Mouse (Mus musculus) brown adipose tissue, adult 24 weeks (tissue): Measurements from ENCODE around the gene Exo1. TPM values are rescaled to one million over a fixed set of nuclear protein-coding genes. Genes with fewer than 3 reads are reported as not detected.

Experiments
- H3K27ac ChIP-seq: fragments of 200-500 bp; replicated peaks from 2 replicates; pipeline ENCODE4 v1.5.1; 2012; ENCODE audit warnings: low read depth, mild to moderate bottlenecking, low read length
- H3K4me1 ChIP-seq: fragments of 200-500 bp; 2 replicates; pipeline ENCODE4 v1.6.1; 2012; ENCODE audit warnings: low read length, mixed read lengths; ENCODE audit not compliant: control insufficient read depth, insufficient read depth, insufficient read length
- H3K4me3 ChIP-seq: fragments of 200-500 bp; 2 replicates; pipeline ENCODE4 v1.5.1; 2012; ENCODE audit warnings: low read depth, mild to moderate bottlenecking, low read length, moderate library complexity; ENCODE audit not compliant: insufficient read depth
- polyA plus RNA-seq: library from polyadenylated mRNA; stranded (reverse); fragments of >200 nt; gene quantifications from 2 replicates; pipeline ENCODE4 v1.2.4, GENCODE M21; 2012; ENCODE audit not compliant: missing spikeins, insufficient read depth, insufficient read length

Gene Exo1
- polyA plus RNA-seq, 1 experiment: not detected

GRCm38 (mm10) chr1:175923848-175924787 is 43.7 kb downstream of the Exo1 start:
- H3K27ac ChIP-seq: no peak overlapping the region
- no peak overlapping the region for H3K4me3 ChIP-seq
- no peaks in the 10 kb centered on the region for H3K4me1 ChIP-seq

DNA sequence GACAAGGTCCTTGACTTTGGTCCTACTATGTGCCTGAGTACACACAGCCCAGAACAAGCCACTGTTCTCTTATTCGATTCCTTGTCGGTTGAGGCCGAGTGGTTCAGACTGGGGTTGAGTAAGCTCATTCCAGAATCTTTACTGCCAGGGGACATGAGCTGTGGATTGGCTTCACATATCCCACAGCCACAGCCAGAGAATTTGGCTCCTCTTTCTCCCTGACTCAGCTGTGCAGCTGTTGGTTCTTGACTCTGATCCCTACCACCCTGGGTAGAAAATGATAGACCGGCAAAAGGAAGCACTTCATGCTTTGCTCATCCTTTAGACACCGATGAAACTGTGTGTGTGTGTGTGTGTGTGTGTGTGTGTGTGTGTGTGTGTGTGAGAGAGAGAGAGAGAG is 51.0 kb downstream of the Exo1 start:
- H3K27ac ChIP-seq: no peak overlapping the region

GRCm38 (mm10) chr1:175936282-175936737 is 55.9 kb downstream of the Exo1 start:
- Histone ChIP-seq H3K27ac (no peak overlapping the region), H3K4me1 (no peaks in the 10 kb centered on the region), H3K4me3 (no peak overlapping the region)

More for the DNA sequence above, 51.0 kb downstream of the Exo1 start:
- no peaks in the 10 kb centered on the region for H3K4me1 ChIP-seq
- H3K4me3 ChIP-seq: no peak overlapping the region

DNA sequence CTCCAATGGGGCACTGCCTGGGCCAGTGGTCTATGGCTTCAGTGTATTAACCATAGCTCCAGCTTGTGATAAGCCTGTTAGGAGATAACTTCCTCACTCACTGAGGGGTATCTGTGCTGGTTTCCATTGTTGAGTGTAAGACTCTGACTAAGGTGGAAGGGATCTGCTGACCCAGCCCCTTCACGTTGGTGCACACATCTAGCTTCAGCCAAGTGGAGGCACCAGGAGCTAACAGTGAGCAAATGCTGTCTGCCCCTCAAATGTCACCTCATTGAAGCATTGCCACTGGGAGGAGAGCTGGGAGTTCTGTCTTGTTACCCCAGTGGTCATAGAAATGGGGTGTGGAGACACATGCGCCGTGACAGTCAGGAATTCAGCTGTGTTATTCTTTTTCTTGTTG is 58.4 kb downstream of the Exo1 start:
- Histone ChIP-seq H3K4me1 (no peaks in the 10 kb centered on the region), H3K4me3 (no peak overlapping the region), H3K27ac (no peak overlapping the region)

DNA sequence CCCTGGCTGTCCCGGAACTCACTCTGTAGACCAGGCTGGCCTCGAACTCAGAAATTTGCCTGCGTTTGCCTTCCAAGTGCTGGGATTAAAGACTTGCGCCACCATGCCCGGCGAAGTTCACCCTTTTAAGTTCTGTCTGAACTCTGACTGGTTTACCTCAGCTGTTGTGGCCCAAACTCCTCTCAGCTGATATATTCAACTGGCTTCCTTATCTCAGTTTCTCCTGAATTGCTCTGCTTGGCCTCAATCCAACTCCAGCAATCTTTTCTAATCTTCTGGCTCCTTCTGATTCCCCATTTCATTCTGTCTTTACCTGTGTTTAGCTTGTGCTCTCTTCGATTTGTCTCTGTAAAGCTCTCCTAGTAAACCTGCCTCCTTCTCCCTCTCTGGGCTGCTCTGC is 62.8 kb downstream of the Exo1 start:
- H3K4me1 ChIP-seq: no peaks in the 10 kb centered on the region
- H3K27ac ChIP-seq: no peak overlapping the region
- no peak overlapping the region for H3K4me3 ChIP-seq

- Histone ChIP-seq H3K4me1 (no peaks in the 10 kb centered on the region), H3K4me3 (no peak overlapping the region), H3K27ac (no peak overlapping the region)
These were observed 66.4 kb downstream of the Exo1 start for GRCm38 (mm10) chr1:175946718-175947315.

GRCm38 (mm10) chr1:175950421-175950820 is 70.0 kb downstream of the Exo1 start:
- Histone ChIP-seq H3K27ac (no peak overlapping the region), H3K4me3 (no peak overlapping the region), H3K4me1 (no peaks in the 10 kb centered on the region)

DNA sequence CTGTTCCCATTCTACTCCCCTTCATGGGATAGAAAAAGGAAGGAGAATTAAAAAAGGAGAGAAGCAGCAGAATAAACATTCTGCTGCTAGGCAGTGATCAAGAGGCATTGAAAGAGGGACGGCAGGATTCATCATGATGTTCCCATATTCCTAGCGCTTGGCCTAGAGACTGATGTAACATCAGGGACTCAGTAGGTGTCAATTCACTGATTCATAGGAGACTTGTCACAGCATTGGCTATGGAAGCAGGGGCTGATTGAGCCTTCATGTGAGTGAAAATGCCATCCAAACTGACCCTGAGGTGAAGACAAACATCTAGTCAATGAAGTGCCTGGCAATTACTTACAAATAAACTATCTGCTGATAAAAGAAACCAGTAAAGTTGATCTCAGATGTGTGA is 70.5 kb downstream of the Exo1 start:
- H3K4me3 ChIP-seq: no peak overlapping the region
- H3K27ac ChIP-seq: no peak overlapping the region
- no peaks in the 10 kb centered on the region for H3K4me1 ChIP-seq

- H3K4me1 ChIP-seq: no peaks in the 10 kb centered on the region
- H3K27ac ChIP-seq: no peak overlapping the region
- no peak overlapping the region for H3K4me3 ChIP-seq
These were observed 81.4 kb downstream of the Exo1 start for GRCm38 (mm10) chr1:175961786-175962185.

Other genes starting within 250 kb of the Exo1 start
- gene Opn3, start 187.8 kb upstream of the Exo1 start, polyA plus RNA-seq: 1.7 and 1.8 TPM in 2 replicates
- gene Chml, start 187.7 kb upstream of the Exo1 start, polyA plus RNA-seq: 2.4 and 2.9 TPM in 2 replicates
- gene Wdr64, start 182.0 kb upstream of the Exo1 start, polyA plus RNA-seq: not detected in 2 replicates
- gene Gm38100, start 39.7 kb downstream of the Exo1 start, polyA plus RNA-seq: not detected in 2 replicates
- gene Rbm8a2, start 98.5 kb downstream of the Exo1 start, polyA plus RNA-seq: 0.79 and 3.3 TPM in 2 replicates